Mouse (Mus musculus): ENCODE measurements around the gene Klrb1c. TPM values are rescaled to one million over a fixed set of nuclear protein-coding genes. Genes with fewer than 3 reads are reported as not detected.
"Not testable (repeated sequence)": the region's sequence is repeated elsewhere in the genome, so short reads cannot be mapped to it uniquely, and the experiment has no call there.

The Klrb1c gene
- polyA plus RNA-seq, 1 experiment from 2014 or later, result not detected

- WGBS, result 66% methylated on average over 7 of the region's 7 CpGs
- not testable (repeated sequence) for H3K27me3 ChIP-seq; H3K9me3 ChIP-seq; H3K4me2 ChIP-seq; H3K9ac ChIP-seq; H3K36me3 ChIP-seq (replicated peaks); H3K4me3 ChIP-seq (replicated peaks); H3K4me1 ChIP-seq; H3K27ac ChIP-seq
- ATAC-seq (ENCODE audit: low FRiP score), result peak; percentile 39; the same call in 1 of the 2 replicates
These were observed 16.0 kb upstream of the Klrb1c start for GRCm38 (mm10) chr6:128804823-128805640.

- H3K9me3 ChIP-seq, result no peaks in the 10 kb centered on the region
- H3K27ac ChIP-seq, result peak overlapping the region; percentile 46; the same call in 1 of the 2 replicates
- H3K36me3 ChIP-seq (replicated peaks), result no peaks in the 10 kb centered on the region
- H3K4me2 ChIP-seq, result peak overlapping the region; percentile 50
- peak; percentile 91 for ATAC-seq (ENCODE audit: low FRiP score)
- H3K9ac ChIP-seq, result no peak overlapping the region; the same call in 1 of the 2 replicates
- H3K4me3 ChIP-seq (replicated peaks), result peak overlapping the region; percentile 41
- WGBS, result 7% methylated on average over 26 of the region's 26 CpGs
- H3K4me1 ChIP-seq, result peaks cover 4% of the 10 kb centered on the region
- H3K27me3 ChIP-seq, result no peaks in the 10 kb centered on the region
These were observed 14.2 kb upstream of the Klrb1c start for GRCm38 (mm10) chr6:128802999-128803857.

GRCm38 (mm10) chr6:128802557-128802956 lies 13.5 kb upstream of the Klrb1c start:
- Histone ChIP-seq H3K27me3 (no peaks in the 10 kb centered on the region), H3K9ac (peak overlapping the region; percentile 30), H3K4me1 (peaks cover 9% of the 10 kb centered on the region), H3K9me3 (no peaks in the 10 kb centered on the region), H3K27ac (peak overlapping the region; percentile 62), H3K4me3 (replicated peaks) (peak overlapping the region; percentile 41), H3K4me2 (peak overlapping the region; percentile 50), H3K36me3 (replicated peaks) (no peaks in the 10 kb centered on the region)
- peak; percentile 24 for ATAC-seq (ENCODE audit: low FRiP score)
- 5% methylated on average over 10 of the region's 10 CpGs for WGBS

- not testable (repeated sequence) for H3K4me2 ChIP-seq; H3K4me3 ChIP-seq (replicated peaks); H3K27me3 ChIP-seq; H3K36me3 ChIP-seq (replicated peaks); H3K4me1 ChIP-seq; H3K9me3 ChIP-seq; ATAC-seq (ENCODE audit: low FRiP score); H3K27ac ChIP-seq; H3K9ac ChIP-seq
- 82% methylated on average over 5 of the region's 5 CpGs for WGBS
These were observed 11.7 kb upstream of the Klrb1c start for GRCm38 (mm10) chr6:128800696-128801095.

GRCm38 (mm10) chr6:128799896-128800270 lies 10.9 kb upstream of the Klrb1c start:
- Histone ChIP-seq H3K36me3 (replicated peaks) (no peaks in the 10 kb centered on the region), H3K4me3 (replicated peaks) (peak overlapping the region; percentile 57), H3K27me3 (no peaks in the 10 kb centered on the region), H3K27ac (peak overlapping the region; percentile 77; the same call in 1 of the 2 replicates), H3K9ac (peak overlapping the region; percentile 61), H3K9me3 (no peaks in the 10 kb centered on the region), H3K4me2 (peak overlapping the region; percentile 52), H3K4me1 (peaks cover 9% of the 10 kb centered on the region)
- 19% methylated on average over 7 of the region's 7 CpGs for WGBS
- ATAC-seq (ENCODE audit: low FRiP score), result no peak

GRCm38 (mm10) chr6:128799144-128799895 lies 10.3 kb upstream of the Klrb1c start:
- not testable (repeated sequence) for H3K27me3 ChIP-seq; H3K36me3 ChIP-seq (replicated peaks); H3K4me1 ChIP-seq; H3K9me3 ChIP-seq
- peak; percentile 83 for ATAC-seq (ENCODE audit: low FRiP score)
- Histone ChIP-seq H3K9ac (peak overlapping the region; percentile 61), H3K27ac (peak overlapping the region; percentile 77), H3K4me2 (peak overlapping the region; percentile 59), H3K4me3 (replicated peaks) (peak overlapping the region; percentile 57)
- WGBS, result under 1% methylated on average over 49 of the region's 49 CpGs

GRCm38 (mm10) chr6:128798772-128799143 lies 9.7 kb upstream of the Klrb1c start:
- not testable (repeated sequence) for H3K9me3 ChIP-seq; H3K27me3 ChIP-seq; H3K36me3 ChIP-seq (replicated peaks); H3K4me1 ChIP-seq
- Histone ChIP-seq H3K4me3 (replicated peaks) (peak overlapping the region; percentile 57), H3K4me2 (peak overlapping the region; percentile 59), H3K9ac (peak overlapping the region; percentile 61), H3K27ac (peak overlapping the region; percentile 77)
- WGBS, result under 1% methylated on average over 20 of the region's 20 CpGs
- peak; percentile 28 for ATAC-seq (ENCODE audit: low FRiP score)

- Histone ChIP-seq H3K27ac (no peak overlapping the region), H3K4me2 (peak overlapping the region; percentile 59), H3K36me3 (replicated peaks) (no peaks in the 10 kb centered on the region), H3K4me3 (replicated peaks) (peak overlapping the region; percentile 57), H3K4me1 (peaks cover 9% of the 10 kb centered on the region), H3K9ac (peak overlapping the region; percentile 50), H3K9me3 (no peaks in the 10 kb centered on the region), H3K27me3 (no peaks in the 10 kb centered on the region)
- no peak for ATAC-seq (ENCODE audit: low FRiP score)
- 13% methylated on average over 15 of the region's 15 CpGs for WGBS
These were observed 9.1 kb upstream of the Klrb1c start for GRCm38 (mm10) chr6:128797936-128798771.

- Histone ChIP-seq H3K9ac (no peak overlapping the region), H3K27me3 (no peaks in the 10 kb centered on the region), H3K36me3 (replicated peaks) (no peaks in the 10 kb centered on the region), H3K9me3 (no peaks in the 10 kb centered on the region), H3K4me2 (peak overlapping the region; percentile 59), H3K4me3 (replicated peaks) (peak overlapping the region; percentile 57), H3K4me1 (peaks cover 9% of the 10 kb centered on the region), H3K27ac (no peak overlapping the region)
- 76% methylated on average over 12 of the region's 12 CpGs for WGBS
- no peak for ATAC-seq (ENCODE audit: low FRiP score)
These were observed 8.3 kb upstream of the Klrb1c start for GRCm38 (mm10) chr6:128797185-128797905.

- ATAC-seq (ENCODE audit: low FRiP score), result no peak
- Histone ChIP-seq H3K4me1 (peaks cover 9% of the 10 kb centered on the region), H3K36me3 (replicated peaks) (no peaks in the 10 kb centered on the region), H3K9ac (no peak overlapping the region), H3K9me3 (no peaks in the 10 kb centered on the region), H3K4me2 (no peak overlapping the region), H3K4me3 (replicated peaks) (no peak overlapping the region), H3K27me3 (no peaks in the 10 kb centered on the region), H3K27ac (no peak overlapping the region)
- 81% methylated on average over 8 of the region's 8 CpGs for WGBS
These were observed 7.4 kb upstream of the Klrb1c start for GRCm38 (mm10) chr6:128796321-128796955.
